Mouse (Mus musculus): Measurements from ENCODE around the gene Vmn2r19.
A peak's percentile ranks its signal among the peaks of the same experiment; 100 is the strongest.
"Not testable (repeated sequence)": the region's sequence is repeated elsewhere in the genome, so short reads cannot be mapped to it uniquely, and the experiment has no call there.

Gene Vmn2r19

DNA sequence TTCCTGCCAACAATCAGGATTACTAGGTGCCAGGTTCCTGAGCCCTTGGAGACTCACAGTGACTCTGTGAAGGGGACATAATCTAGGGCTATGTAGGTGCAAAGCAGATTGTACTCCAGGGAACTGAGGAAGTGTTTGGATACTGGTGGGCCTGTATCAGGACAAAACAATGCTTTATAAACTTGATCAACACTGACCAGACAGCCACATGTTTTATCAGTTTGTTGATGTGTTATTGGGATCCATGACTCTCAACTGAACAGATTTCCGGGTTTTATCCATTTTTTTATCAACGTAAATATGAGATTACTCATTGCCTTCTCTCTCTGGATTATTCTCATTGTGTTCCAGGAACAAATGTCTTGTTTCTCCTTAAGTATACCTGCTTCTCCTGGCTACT is at the start of gene Vmn2r19:
TSS of gene Vmn2r19 (plus strand) at position 301 of the 400 bp plus-strand sequence.
- no peak for DNase-seq

DNA sequence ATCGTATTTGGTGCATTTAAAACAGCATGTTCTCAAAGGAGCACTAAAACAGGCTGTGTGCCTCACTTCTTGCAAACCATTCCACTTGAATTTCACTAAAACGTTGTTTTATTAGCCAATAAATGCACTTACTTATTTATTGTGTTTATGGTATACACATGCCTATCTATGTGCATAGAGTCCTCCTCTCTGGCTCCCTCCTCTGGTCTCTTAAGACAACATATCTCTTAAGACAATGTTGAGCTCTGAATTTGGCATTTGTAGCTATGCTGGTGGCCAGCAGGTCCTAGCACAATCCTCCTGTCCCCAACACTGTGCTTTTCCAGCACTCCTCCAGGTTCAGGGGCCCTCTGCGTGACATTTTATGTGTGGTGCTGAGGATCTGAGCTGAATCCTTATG is 49.2 kb upstream of the Vmn2r19 start:
- DNase-seq: no peak

DNA sequence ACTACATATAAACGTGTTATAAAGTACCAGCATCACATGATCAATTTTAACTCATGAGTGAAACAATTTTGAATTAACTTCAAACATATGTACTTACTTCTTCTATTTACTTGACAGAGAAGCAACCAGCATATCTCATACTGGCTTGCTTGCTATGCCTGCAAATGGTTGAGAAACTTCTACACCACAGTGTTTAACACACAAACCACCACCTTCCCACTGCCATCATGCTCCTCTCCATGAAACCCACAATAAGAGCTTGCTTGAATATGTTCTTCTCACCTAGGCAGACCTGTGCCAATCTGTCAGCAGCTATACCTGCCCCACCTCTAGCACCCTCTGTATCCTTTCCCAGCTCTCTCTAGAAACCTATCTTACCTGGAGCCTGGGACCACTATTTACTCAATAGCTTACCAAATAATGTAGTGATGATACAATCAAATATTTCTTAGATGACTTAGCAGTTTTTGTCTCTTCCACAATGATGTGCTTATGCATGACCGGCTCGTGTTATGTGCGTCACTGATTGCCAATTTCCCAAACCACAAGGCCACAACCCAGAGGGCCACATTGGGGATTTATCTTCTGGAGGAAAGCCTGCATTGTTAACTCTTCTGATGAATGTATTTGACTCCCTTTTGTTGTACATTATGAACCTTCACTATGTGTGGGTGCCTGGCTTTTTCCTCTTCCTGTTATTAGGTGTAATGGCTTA is 48.1 kb upstream of the Vmn2r19 start:
- DNase-seq: no peak

GRCm38 (mm10) chr6:123260868-123261267 is 47.3 kb upstream of the Vmn2r19 start:
- no peak for DNase-seq

DNA sequence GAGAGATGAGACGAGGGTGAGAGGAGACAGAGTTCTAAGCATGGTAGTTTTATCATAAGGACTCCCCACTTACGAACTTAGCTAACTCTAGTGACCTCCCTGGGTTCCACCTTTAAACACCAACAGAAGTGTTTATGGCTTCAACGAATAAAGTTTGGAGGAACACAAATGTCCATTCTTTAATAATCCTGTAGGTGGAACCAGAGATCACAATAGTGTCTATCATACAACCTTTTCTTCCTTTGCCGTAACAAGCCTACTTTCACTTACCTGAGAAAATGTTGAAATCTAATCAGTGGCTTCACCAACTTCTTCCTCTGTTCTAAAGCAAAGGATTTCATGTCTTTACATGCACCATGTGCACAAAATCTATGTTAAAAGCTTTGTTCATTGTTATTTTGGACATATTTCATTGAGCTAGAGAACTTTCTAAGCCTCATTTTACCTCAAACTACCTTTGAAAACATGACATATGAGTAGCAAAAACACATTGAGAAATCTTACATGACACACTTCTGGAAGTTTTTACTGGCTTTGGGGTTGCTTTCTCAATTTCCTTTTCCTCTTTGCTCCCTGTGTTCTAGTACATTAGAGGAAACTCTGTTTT is 46.5 kb upstream of the Vmn2r19 start, which contains the start of gene Clec4d:
TSS of gene Clec4d (plus strand) at position 557 of the 607 bp plus-strand sequence.
- no peak for DNase-seq

DNA sequence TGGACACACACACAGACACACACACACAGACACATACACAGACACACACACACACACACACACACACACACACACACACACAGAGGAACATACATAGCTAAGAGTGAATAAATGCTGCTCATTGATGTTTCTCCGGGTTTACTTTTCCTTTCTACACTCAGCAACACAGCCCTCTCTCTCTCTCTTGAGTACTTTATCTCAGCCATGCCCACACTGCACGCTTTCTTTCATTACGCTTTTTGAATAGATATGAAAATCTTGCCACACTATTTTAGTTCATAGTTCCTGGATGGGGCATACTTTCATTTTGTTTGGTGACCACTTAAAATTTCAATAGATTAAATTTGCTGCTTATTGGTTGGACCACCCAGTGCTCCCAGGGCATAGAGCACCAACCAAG is 43.9 kb upstream of the Vmn2r19 start:
- no peak for DNase-seq

GRCm38 (mm10) chr6:123265809-123266208 is 42.3 kb upstream of the Vmn2r19 start:
- no peak for DNase-seq

DNA sequence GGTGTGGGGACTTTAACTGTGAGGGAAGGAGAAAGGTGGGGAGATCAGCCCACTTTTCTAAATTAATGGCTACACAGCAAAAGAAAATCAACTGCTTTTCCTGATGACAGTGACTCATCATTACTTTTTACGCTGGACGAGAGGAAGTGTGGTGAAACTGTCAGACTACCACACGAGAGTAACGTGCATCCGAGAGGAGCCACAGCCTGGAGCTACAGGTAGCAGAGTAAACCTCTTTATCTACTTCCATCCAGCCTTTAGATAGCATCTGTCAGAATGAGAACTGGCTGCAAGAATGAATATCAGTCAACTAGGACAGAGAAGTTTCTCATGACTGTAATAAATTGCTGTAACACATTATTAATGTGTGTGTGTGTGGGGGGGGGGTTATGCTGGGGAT is 41.2 kb upstream of the Vmn2r19 start:
- no peak for DNase-seq

DNA sequence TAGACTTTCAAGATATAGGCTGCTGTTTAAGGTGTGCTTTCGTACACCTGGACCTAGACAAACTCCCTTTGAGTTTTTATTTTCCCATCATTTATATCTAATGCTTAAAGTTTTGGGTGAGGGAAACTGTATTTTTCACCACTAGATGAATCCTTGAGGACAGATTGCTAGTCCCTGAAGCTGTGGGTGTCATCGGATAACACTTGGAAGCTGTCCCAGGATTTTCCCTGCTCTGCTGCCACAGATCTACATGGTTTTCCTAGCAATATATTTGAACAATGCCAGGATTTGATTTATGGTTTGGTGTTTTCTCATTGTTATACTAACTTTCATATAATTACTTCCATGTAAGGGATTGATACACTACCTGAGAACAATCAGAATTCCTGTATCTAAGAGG is 28.7 kb upstream of the Vmn2r19 start:
- DNase-seq: no peak

DNA sequence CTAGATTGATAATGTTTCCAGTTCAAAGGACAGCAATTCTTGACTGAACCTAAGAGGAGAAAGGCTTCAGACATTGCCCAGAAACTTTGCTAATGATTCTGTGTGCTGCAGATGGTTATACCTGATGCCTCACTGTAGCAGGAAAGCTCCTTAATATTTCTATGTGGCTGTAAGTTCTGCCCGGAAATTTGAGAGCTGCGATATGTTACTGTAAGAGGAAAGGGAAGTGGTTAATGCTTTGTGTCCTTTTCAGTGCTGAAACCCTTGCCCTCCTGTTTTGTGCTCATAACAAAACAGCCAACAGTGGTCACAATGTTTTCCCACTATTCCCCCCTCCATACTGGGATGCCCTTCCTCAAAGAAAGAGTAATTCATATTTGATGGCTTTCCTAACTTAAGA is 21.8 kb upstream of the Vmn2r19 start:
- no peak for DNase-seq

DNA sequence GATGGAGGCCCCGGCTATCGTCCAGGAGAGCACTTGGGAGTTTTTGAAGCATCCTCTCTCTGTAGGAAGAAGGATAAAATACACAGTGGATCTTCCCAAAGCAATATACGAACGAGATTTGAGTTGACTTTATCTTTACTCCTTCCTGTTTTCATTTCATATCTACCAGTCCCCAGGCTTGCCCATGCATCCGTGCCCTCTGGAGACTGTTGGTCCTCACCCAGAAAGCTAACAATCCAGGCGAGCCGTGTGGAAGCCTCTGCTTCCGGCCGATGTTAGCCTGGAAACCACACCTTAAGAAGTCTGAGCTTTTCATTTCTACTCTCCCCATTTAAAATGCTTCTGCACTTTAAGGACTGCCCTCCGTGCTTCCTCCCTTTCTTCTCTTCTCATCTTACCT is 19.2 kb upstream of the Vmn2r19 start:
- DNase-seq: no peak

GRCm38 (mm10) chr6:123289753-123290152 is 18.4 kb upstream of the Vmn2r19 start, which contains the start of gene Clec4e:
Clec4e (minus strand) TSS chr6:123289870.
- DNase-seq: no peak

DNA sequence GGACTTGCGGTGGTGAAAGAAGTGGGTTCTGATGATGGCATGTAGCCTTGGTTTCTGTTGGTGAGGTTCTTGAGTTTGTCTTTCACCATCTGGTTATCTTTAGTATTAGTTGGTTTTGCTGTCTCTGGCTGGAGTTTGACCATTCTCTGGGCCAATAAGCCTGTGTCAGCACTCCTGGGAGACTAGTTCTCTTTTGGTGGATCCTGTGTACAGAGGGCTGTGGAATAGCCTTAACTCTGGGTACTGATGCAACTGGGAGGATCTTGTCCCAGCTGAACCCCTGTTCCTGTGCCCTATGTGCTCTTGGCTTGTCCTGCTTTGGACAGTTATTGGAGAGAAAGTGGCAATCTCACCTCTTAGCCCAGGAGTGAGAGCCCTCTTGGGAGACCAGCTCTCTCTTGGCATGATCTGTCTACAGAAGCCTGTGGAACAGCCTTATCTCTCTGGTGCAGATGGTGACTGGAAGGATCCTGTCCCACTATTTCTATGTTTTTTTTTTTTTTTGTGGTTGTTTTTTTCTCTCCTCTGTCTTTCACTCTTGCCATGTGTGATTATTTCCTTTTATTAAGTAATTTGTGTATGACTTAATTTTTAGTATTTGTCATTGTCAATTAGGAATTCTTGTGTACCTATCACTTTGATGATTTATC is 15.3 kb upstream of the Vmn2r19 start:
- no peak for DNase-seq

DNA sequence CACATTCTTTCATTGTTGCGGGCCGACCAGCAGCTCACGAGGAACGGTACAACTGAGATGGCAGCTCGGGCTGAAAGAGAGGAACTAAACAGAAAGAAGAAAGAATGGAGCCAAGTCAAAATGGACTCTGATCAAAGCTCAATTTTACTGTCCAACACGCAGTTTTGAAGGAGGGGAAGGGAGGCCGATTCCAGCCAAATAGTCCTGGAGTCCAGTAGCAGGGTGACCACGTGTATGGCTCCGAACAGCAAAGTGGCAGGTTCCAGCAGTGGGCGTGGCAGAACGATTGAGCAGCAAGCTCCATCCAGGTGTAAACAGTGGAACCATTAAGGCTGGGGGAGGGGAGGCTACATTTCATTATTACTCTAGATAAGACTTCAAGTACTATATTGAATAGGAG is 14.6 kb upstream of the Vmn2r19 start:
- not testable (repeated sequence) for DNase-seq

DNA sequence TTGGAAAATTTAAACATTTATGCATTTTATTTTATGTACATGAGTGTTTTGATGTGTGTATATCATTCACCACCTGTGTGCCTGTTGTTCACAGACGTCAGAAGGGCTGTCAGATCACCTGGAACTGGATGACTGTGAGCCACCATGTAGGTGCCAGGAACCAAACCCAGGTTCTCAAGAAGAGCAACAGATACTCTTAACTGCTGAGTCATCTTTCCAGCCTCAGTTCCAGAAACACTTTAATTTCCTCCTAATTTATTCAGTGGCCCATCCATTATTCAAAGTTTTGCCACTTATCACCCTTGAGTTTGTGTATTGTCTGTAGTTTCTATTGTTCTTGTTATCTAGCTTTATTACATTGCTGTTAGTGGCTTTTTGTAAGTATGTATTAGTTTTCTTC is 11.4 kb upstream of the Vmn2r19 start:
- no peak for DNase-seq

- not testable (repeated sequence) for DNase-seq
These were observed 1.8 kb upstream of the Vmn2r19 start for GRCm38 (mm10) chr6:123306315-123306714.

DNA sequence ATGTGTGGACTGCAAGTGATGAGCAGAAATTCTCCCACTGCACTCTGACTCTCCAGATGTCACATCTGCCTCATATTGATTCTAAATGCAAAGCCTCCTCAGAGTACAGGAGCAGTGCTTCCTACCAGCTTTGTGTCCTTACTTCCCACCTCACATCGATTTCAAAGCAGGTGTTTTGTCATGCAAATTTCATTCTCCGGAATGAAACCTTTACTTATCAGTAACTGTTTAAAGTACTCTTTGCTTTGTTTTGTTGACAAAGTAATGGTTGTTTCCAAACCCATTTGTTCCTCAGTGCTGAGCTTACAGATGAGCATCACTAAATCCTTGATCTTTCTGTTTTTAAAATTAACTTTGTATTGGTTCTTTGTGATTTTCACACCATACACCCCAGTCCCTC is 24.4 kb downstream of the Vmn2r19 start:
- DNase-seq: no peak

- DNase-seq: peak; percentile 2
These were observed 32.0 kb downstream of the Vmn2r19 start for GRCm38 (mm10) chr6:123340093-123340492.

- no peak for DNase-seq
These were observed 38.0 kb downstream of the Vmn2r19 start for GRCm38 (mm10) chr6:123346141-123346540.

Data from kidney, postnatal 14 days (tissue).